Mouse (Mus musculus): ENCODE results near the gene Gal3st3.
A peak's percentile ranks its signal among the peaks of the same experiment; 100 is the strongest.

Gal3st3 gene

DNA sequence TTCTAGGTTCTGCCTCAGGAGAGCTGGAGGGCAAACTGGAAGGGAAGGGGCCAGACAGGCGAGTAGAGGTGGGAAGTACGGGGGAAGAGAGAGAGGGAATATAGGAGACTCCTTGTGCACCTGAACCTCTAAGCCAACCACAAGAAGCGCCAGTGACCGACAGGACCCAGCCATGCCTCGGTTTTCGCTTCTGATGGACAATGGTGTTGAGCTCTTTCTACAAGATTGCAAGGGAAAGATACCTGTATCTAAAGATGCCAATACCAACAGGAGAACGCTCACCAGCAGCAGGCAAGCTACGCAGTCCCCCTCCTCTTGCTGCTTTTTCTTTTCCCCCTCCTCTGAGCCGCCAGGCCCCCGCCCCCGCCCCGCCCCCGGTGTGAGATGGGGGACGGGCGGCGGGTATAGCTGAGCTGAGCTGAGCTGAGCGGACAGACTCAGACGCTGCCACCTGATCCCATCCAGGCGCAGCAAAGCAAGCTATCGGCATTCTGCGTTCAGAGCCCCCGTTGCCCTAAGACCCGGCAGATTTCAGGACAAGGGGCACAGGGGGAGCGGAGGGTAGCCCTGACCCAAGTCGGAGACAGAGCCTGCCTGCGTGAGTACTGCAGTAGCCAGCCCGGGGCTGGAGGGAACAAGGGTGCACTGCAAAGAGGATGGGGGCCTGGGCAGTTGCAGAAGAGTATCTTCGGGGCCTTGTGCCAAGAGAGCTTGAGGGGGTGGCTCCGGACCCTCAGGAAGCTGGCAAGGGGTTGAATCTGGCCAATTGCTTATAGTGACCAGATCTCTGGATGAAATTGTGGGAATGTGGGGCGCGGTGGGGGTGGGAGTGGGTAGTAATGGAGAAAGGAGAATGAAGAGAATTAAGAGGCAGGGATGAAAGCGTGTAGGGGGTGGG, at the start of gene Gal3st3:
TSS of gene Gal3st3 (plus strand) at position 429 of the 898 bp plus-strand sequence.
- no peak for DNase-seq (ENCODE audit: low read depth)

DNA sequence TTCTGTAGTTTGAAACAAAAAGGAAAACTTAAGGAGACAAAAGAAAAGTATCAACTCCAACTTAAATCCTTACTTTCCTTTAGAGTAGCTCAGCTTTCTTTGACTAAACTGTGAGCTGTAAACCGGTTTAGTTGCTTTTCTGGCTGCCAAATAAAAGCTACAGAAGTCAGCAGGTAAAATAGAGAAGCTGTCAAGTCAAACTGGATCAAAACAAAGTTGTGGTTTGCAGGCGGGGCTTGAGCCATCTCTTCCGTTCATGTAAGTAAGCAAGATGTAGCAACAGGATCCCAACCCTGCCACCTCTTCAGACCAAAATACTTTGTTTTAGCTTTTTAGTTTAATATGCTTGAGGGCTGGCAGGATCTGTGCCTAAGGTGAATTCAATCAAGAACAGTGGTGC, 41.0 kb upstream of the Gal3st3 start:
- no peak for DNase-seq (ENCODE audit: low read depth)

DNA sequence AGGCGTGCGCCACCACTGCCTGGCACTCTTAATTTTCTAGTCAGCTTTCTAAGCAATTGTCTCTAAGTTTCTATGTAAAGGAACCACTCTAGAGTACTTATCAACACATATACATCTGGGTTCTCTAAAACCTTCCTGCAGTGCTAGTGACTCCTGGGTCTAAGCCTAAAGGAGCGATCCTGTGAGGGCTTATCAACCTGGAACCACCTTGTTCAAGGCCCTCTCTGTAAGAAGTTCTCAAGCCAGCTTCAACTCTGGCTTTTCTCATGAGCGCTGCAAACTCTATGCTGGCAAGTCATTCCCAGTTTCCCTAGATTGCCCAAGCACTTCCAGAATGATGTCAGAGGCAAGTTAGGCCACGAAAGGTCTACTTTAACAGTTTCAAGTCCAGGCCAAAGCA, 31.1 kb upstream of the Gal3st3 start:
- DNase-seq (ENCODE audit: low read depth): peak; percentile 63

DNA sequence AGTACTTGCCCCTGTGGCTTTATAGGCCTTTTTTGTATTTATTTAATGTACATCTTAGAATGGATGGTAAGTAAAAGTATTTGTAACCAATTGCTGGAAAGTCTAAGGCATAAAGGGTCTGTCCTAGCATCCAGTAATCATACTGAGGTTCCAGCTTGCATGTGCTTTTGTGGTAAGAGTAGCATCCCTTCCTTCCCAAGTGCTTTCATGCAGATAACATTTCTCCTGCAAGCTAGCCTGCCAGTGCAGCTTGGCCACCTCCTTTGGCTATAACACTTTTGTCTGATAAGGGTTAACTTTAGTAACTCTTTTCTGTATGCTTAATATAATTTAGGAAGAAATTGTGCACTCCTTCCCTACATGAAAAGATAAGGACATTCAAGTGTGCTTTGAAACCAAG, 30.1 kb upstream of the Gal3st3 start:
- DNase-seq (ENCODE audit: low read depth): no peak

DNA sequence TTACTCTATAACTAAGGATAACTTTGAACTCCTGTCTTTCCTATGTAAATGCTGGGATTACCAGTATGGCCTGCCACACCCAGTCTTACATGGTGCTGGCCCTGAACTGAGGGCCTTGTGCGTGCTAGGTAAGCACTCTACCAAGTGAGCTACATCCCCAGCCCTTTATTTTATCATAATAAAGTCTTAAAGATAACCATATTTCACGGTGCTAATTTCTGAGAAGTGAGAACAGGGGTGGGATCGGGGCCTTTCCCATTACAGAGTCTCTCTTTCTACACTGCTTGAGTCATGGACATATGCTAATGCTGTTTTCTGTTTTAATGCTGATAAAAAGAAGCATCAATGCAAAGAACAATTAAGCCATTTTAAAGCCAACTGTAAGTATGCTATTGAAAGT, 29.3 kb upstream of the Gal3st3 start:
- DNase-seq (ENCODE audit: low read depth): no peak

DNA sequence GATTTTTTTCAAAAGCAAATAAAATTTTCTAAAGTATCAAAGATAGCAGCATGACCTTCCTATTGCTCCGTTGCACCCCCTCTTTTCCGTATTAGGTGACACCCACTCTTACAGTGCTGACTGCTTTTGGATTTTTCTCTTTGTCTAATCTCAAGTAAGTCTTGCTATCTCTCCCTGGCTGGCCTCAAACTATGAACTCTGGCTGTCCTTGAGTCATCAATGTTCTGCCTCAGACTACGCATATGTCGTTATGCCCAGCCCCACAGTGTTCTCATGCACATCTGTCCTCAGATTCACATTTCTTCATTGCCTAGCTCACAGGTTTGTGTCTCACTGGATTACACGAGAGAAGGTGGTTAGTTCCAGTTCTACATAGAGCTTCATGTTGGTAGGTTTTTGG, 28.7 kb upstream of the Gal3st3 start:
- no peak for DNase-seq (ENCODE audit: low read depth)

DNA sequence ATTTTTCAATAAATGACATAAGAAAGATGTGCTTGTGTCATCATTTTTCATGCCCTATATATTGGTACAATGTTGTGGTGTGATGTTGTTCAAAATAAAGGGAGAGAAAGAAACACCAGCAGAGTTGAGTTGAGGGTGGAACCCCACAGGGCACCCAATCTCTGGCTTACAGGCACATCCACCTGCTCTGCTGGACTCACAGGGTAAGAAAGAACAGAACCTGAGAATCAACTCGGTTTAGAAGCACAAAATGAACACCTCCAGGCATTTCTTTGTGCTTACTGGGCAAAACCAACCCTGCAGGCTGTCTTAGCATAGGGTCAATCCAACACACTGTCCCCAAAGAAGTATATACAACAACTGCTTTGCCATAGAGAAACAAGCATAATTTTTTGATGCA, 26.7 kb upstream of the Gal3st3 start:
- DNase-seq (ENCODE audit: low read depth): no peak

DNA sequence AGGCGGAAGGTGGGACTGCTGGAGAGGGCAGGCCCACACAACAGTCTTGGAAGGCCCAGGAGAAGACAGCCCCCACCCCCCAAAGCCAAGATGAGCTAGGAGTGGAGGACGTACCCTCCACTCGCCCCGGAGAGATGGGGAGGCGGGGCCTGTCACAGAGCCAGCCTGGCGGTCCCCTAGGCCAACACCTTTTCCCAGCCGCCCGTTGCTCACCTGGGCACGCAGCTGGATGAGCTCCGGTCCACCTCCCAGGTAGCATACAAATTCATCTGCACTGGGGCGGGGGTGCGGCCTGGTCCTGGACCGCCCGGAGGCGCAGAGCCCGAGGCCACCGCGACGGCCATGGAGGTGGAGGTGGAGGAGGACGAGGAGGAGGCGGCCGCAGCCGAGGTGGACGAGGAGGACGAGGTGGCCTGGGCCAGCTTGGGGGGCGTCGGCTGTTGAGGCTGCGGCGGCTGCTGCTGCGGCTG, 25.8 kb upstream of the Gal3st3 start:
- peak; percentile 60 for DNase-seq (ENCODE audit: low read depth)

DNA sequence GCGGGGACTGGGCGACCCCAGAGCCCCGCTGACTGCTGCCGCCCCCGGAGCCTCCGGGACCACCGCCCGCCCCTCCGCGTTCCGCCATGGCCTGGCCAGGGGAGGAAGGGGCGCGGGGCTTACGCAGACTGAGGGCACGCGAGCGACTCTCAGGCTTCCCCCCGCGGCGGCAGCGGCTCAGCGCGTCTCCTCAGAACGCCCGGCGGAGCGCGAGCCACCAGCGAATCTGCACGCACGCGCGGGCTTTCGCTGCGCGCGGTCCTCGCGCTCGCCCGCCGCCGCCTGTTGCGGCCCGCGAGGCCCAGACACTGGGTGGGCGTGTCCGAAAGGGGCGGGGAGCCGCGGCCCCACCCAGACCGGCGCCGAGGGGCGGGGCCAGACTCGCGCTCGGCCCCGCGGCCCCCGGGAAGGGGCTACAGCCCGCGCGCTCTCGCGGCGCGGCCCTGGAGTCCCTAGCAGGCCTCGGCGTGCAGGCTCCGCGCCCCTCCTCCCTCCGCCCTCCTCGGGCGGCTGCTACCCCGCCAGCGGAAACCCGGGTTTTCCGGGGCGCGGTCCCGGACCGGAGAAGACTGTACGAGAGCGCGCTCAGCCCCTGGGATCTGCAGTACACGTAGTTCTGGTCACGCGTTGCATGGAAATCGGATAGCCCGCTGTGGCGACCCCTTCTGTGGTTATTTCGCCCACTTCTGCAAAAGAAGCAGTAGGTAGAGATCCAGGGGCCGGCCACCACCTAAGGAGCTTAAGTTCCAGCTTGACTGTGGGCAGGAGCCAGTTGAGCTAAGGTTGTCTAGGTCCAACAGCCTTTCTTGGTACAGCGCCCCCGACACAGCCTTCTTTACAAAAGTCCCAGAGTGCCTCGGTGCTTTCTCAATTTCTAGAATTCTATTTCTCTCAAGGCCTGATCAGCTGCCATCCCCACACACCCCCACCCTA, 25.1 kb upstream of the Gal3st3 start, which contains the start of gene Pacs1:
TSS of gene Pacs1 (minus strand) at position 319 of the 933 bp plus-strand sequence.
- peak; percentile 97 for DNase-seq (ENCODE audit: low read depth)

DNA sequence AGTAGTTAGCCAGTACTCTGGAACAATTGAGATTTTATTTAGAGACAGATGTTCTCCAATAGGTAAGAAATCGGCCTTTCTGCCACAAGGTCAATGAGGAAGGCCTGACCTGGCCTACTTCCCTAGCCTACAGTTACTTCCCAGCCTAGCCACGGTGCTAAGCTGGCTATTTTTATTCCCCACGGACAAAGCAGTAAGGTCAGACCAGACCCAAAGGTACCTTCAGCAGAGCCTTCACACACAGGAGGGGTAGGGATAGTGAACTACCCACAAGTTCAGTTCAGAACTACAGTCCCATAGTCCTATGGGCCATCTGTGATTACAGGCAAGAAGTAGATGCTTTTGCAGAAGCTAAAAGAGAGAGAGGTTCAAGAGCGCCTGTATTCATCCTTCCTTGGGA, 24.2 kb upstream of the Gal3st3 start:
- no peak for DNase-seq (ENCODE audit: low read depth)

DNA sequence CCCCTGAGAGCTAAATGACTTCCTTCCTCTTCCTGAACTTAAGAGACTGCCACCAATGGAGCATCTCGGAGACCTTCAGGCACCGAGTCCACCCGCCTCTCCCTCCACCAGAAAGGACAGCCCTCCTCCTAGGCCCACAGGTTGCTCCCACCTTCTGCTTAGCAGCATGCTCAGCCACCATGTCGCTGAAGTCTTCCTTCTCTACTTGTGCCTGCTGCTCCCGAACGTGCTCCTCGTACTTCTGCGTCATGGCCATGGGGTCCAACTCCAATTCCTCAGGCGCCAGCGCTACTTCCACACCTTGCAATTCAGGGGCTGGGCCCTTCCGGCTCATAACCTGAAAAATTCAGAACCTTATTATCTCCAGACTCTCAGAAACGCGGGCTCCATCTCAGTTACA, 23.5 kb upstream of the Gal3st3 start:
- DNase-seq (ENCODE audit: low read depth): no peak

DNA sequence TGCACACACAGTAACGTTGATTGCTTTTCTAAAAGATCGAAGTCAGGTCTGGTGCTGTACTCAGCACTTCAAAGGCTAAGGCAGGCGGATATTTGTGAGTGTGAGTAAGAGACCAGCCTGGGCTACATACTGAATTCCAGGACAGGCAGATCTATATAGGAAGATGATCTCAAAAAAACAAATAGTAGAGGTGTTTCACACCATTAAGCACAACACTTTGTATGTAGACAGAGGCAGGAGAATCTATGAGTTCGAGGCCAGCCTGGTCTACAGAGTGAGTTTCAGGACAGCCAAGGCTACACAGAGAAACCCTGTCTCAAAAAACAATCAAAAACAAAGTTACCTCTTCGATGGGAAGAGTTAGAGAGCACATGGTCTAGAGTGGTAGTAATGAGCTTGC, 22.4 kb upstream of the Gal3st3 start:
- DNase-seq (ENCODE audit: low read depth): no peak

DNA sequence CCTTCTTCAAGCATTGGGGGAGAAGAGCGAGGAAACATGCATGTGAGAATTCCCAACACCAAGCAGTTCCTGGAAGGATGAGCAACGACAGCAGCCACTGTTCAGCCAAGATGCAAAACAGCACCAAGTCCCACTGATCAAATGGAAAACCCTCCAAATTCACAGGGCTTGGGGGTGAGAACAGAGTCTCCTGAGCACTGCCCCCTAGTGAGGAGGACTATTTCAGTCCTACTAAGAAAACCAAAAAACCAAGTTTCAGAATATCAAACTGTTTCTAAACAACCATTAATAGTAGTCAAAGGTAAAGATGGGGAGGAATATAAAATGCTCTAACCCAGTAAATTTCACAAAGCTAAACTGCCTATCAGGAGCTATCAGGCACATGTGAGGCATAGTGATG, 21.6 kb upstream of the Gal3st3 start:
- peak; percentile 38 for DNase-seq (ENCODE audit: low read depth)

DNA sequence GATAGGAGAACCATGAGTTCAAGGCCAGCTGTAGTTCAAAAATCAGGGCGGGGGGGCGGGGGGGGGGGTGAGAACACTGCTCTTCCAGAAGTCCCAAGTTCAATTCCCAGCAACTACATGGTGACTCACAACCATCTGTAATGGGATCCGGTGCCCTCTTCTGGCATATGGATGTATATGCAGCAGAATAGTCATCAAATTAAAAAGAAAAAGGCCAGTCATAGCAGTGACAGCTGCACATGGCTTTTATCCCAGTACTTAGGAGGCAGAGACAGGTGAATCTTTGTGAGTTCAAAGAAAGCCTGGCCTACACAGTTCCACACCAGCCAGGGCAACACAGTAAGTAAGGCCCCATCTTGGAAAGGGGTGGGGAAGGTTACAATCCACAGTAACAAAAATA, 21.0 kb upstream of the Gal3st3 start:
- peak; percentile 58 for DNase-seq (ENCODE audit: low read depth)

DNA sequence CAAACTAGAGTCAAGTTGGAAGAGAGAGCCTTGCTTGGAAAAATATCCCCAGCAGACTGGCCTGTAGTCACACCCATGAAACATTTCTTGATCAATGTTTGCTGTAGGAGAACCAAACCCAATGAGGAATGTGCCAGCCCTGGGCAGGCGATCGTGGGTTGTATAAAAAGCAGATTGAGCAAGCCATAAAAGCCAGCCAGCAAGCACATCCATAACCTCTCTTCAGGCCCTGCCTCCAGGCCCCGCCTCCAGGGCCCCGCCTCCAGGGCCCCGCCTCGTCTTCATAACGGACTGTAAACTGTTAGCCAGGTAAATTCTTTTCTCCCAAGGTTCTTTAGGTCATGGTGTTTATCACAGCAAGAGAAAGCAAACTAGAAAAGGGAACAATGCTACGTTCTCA, 19.8 kb upstream of the Gal3st3 start:
- no peak for DNase-seq (ENCODE audit: low read depth)

DNA sequence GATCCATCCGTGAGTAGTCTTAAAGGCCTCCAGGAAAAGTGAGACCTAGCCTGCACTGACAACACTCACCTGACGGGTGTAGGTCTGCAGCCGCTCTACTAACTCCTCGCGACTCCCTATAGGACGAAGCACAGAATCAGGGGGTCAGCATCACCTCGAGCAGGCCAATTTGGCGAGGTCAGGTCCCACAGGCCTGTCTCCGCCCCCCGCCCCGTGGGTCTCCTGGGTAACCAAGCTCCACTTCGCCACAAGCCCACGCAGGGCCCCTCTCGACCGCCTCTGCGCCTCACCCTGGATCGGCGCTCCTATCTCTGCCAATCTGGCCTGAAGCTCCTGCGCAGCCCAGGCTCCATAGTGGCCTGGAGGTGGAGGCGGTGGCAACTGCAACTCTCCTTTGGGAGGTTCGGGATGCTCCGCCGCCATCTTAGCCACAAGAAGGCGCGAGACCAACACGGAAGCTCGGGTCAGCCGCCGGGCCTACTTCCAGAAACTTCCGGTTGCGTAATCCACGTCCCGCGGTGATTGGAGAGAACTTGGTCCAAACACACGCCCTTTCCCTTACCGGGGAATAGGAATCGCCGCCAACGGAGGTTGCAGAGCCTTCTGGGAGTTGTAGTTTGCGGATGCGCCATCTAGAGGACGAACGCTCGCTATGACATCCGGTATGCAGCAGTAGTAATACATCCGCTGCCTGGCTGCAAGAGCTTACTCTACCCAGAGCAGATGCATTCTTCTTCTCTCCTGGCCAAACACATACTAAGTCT, 3.0 kb upstream of the Gal3st3 start, which contains the start of gene Sf3b2:
TSS of gene Sf3b2 (minus strand) at position 484 of the 764 bp plus-strand sequence.
- peak; percentile 100 for DNase-seq (ENCODE audit: low read depth)

DNA sequence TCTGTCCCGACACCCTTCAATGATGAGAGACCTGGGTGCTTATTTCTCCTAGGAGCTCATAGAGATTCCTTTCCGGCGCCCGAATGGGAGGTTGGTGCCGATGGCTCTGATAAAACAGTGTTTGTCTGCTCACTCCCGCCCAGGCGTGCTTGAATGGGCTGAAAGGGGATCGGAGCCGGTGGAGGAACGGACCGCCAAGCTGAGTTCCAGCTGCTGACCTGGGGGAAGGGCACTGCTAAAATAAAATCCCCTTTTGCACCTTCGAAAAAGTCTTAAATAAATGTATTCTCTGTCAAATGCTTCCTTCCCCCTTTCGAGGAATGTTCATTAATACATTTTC, 2.4 kb upstream of the Gal3st3 start:
- DNase-seq (ENCODE audit: low read depth): no peak

DNA sequence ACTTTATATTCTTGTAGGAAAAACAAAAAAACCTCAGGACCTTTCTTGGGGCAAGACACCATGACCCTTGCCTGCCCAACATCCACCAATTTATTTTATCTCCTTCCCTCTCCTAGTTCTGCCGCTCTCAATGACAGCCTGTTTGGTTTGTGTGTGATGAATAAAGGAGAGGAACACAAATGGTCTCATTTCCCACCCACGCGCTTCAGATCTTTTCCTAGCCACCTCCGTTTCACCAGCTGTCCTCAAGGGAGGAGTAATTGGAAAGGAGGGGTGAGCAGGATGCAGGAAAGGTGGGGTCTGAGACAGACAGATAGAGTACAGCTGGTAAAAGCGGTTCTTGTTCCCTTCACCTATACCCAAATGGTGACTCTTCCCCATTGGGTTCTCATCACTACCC, 1.5 kb upstream of the Gal3st3 start:
- no peak for DNase-seq (ENCODE audit: low read depth)

DNA sequence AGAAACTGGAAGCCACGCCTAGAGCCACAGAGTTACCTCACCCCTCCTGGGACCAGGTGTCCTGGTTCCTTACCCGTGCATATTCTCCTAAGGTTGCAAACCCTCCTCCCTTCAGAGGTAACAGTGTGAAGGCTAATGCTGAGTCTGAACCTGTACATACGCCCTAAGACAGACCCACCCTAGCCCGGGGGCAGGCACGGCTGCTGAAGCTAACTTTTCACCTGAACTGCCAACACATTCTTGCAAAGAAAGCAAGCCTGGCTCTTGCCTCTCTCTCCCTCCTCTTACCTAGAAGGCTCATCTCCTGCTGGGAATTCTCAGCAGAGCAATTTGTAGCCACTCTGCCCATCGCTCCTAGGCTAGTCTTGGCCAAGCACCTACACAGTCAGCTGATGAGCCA, 2.5 kb downstream of the Gal3st3 start:
- no peak for DNase-seq (ENCODE audit: low read depth)

DNA sequence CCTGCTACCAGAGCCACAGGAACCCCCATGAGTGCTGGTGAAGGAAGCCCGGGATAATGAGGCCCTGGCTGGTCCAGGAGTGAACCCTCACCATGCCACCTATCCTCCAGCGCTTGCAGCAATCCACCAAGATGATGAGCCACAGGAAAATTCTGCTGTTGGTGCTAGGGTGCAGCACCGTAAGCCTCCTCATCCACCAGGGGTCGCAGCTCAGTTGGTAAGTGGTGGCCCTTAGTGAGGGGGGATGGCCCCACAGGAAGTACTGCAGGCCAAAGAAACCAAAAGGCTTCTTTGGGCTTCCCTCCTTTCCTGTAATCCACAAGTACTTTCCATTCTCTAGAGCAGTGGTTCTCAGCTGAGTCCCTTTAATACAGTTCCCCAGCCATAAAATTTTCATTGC, 4.3 kb downstream of the Gal3st3 start:
- peak; percentile 80 for DNase-seq (ENCODE audit: low read depth)

DNA sequence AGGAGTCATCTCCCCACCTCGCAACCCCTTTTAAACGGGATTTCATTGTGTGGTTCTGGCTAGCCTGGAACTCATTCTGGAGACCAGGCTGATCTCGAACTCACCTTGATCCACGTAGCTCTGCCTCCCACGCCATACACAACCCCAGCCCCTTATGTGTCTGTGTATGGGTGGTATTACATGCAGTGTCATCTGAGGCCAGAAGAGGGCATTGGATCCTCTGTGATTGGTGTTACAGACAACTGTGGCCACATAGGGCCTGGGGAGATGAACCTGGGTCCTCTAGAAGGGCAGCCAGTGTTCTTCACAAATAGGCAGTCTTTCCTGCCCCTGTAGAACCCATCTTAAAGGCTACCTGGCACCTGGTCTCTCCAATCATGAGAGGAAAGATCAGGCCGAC, 8.1 kb downstream of the Gal3st3 start:
- DNase-seq (ENCODE audit: low read depth): peak; percentile 47

Data from NIH3T3 (cell line).